Mouse (Mus musculus) MEL (cell line): ENCODE measurements around the gene Pla2g3. TPM values are rescaled to one million over a fixed set of nuclear protein-coding genes. Genes with fewer than 3 reads are reported as not detected.

Experiments used
- DNase-seq: peaks from one replicate; pipeline ENCODE4 v3.0.0; 2011; ENCODE audit warnings: low read depth, low spot score
- H3K27ac ChIP-seq: 2 replicates; pipeline ENCODE4 v1.5.1; 2012; ENCODE audit warnings: low read depth, mild to moderate bottlenecking, control low read depth, low read length, moderate library complexity; ENCODE audit not compliant: control insufficient read depth
- H3K27me3 ChIP-seq, 2 experiments: fragments of 150-350 bp in 1 of 2; sonication (generic) in 1 of 2; 2 replicates each; pipeline ENCODE4 v1.6.1; 2012; ENCODE audit warnings: low read length in 2 of 2, mild to moderate bottlenecking in 2 of 2, improper control_type of control experiment in 1 of 2, moderate library complexity in 1 of 2; ENCODE audit not compliant: insufficient read depth in 2 of 2, control insufficient read depth in 1 of 2
- H3K36me3 ChIP-seq, 2 experiments: 2 replicates each; pipeline ENCODE4 v1.6.1; 2012 to 2014; ENCODE audit warnings: low read length in 2 of 2, improper control_type of control experiment in 1 of 2, inconsistent platforms in 1 of 2, mild to moderate bottlenecking in 1 of 2; ENCODE audit not compliant: insufficient read depth in 2 of 2, control insufficient read depth in 1 of 2
- H3K4me1 ChIP-seq, 2 experiments: fragments of 150-350 bp in 1 of 2; sonication (generic) in 1 of 2; 2 replicates each; pipeline ENCODE4 v1.6.1; 2012; ENCODE audit warnings: low read length in 2 of 2, improper control_type of control experiment in 1 of 2, mild to moderate bottlenecking in 1 of 2; ENCODE audit not compliant: insufficient read depth in 2 of 2, control insufficient read depth in 1 of 2
- H3K4me3 ChIP-seq, 2 experiments: fragments of 150-350 bp in 1 of 2; sonication (generic) in 1 of 2; 2 replicates each; pipeline ENCODE4 v1.5.1; 2012; ENCODE audit warnings: low read depth in 2 of 2, low read length in 2 of 2, mild to moderate bottlenecking in 2 of 2, moderate library complexity in 2 of 2, control low read depth in 1 of 2, improper control_type of control experiment in 1 of 2; ENCODE audit not compliant: control insufficient read depth in 1 of 2, insufficient read depth in 1 of 2
- H3K79me2 ChIP-seq: 2 replicates; pipeline ENCODE4 v1.6.1; 2012; ENCODE audit warnings: mild to moderate bottlenecking, low read length, moderate library complexity; ENCODE audit not compliant: control insufficient read depth, poor library complexity, insufficient read depth
- H3K9ac ChIP-seq: 2 replicates; pipeline ENCODE4 v1.6.1; 2012; ENCODE audit warnings: low read depth, mild to moderate bottlenecking, control low read depth, low read length, moderate library complexity; ENCODE audit not compliant: control insufficient read depth, poor library complexity, severe bottlenecking
- H3K9me3 ChIP-seq: fragments of 150-350 bp; sonication (generic); replicated peaks from 2 replicates; pipeline ENCODE4 v1.6.1; 2012; ENCODE audit warnings: mild to moderate bottlenecking, low read length, improper control_type of control experiment, moderate library complexity; ENCODE audit not compliant: insufficient read depth
- CTCF ChIP-seq, 3 experiments: IDR thresholded peaks in 2 of 3; conservative IDR thresholded peaks in 1 of 3; 2 replicates each; pipeline ENCODE4 v1.5.1; 2011 to 2012; ENCODE audit warnings: low read length in 3 of 3, low read depth in 2 of 3, mild to moderate bottlenecking in 2 of 3, improper control_type of control experiment in 1 of 3, inconsistent platforms in 1 of 3, mixed read lengths in 1 of 3, moderate library complexity in 1 of 3; ENCODE audit not compliant: control insufficient read depth in 1 of 3, insufficient read depth in 1 of 3, poor library complexity in 1 of 3, severe bottlenecking in 1 of 3
- EP300 ChIP-seq, 2 experiments: IDR thresholded peaks; 2 replicates each; pipeline ENCODE4 v1.6.1; 2011; ENCODE audit warnings: improper control_type of control experiment in 2 of 2, low read length in 2 of 2, low read depth in 1 of 2, mild to moderate bottlenecking in 1 of 2
- ETS1 ChIP-seq: IDR thresholded peaks from 2 replicates; pipeline ENCODE4 v1.6.1; 2012; ENCODE audit warnings: low read depth, mild to moderate bottlenecking, inconsistent platforms, low read length, improper control_type of control experiment, moderate library complexity
- GABPA ChIP-seq: IDR thresholded peaks from 2 replicates; pipeline ENCODE4 v1.6.1; 2012; ENCODE audit warnings: low read depth, mild to moderate bottlenecking, inconsistent platforms, low read length, improper control_type of control experiment, moderate library complexity
- GATA1 ChIP-seq: IDR thresholded peaks from 2 replicates; pipeline ENCODE4 v1.6.1; 2011; ENCODE audit warnings: low read depth, low read length, improper control_type of control experiment
- HCFC1 ChIP-seq: IDR thresholded peaks from 2 replicates; pipeline ENCODE4 v1.6.1; 2012; ENCODE audit warnings: low read depth, mild to moderate bottlenecking, inconsistent platforms, low read length, improper control_type of control experiment, moderate library complexity
- MAFK ChIP-seq: IDR thresholded peaks from 2 replicates; pipeline ENCODE4 v1.6.1; 2011; ENCODE audit warnings: low read depth, mild to moderate bottlenecking, low read length, improper control_type of control experiment, borderline replicate concordance
- MXI1 ChIP-seq: IDR thresholded peaks from 2 replicates; pipeline ENCODE4 v1.6.1; 2011; ENCODE audit warnings: mild to moderate bottlenecking, low read depth, low read length, improper control_type of control experiment
- MYB ChIP-seq: IDR thresholded peaks from 2 replicates; pipeline ENCODE4 v1.6.1; 2011; ENCODE audit warnings: mild to moderate bottlenecking, low read depth, low read length, improper control_type of control experiment
- NELFE ChIP-seq: IDR thresholded peaks from 2 replicates; pipeline ENCODE4 v1.6.1; 2011; ENCODE audit warnings: low read depth, low read length, improper control_type of control experiment
- NRF1 ChIP-seq: IDR thresholded peaks from 2 replicates; pipeline ENCODE4 v1.6.1; 2014; ENCODE audit warnings: low read depth, mild to moderate bottlenecking, inconsistent platforms, low read length, improper control_type of control experiment, moderate library complexity; ENCODE audit not compliant: poor library complexity, insufficient read depth, severe bottlenecking
- POLR2A ChIP-seq, 2 experiments: IDR thresholded peaks; 2 replicates each; pipeline ENCODE4 v1.6.1; 2011 to 2012; ENCODE audit warnings: low read length in 2 of 2, mild to moderate bottlenecking in 2 of 2, control low read depth in 1 of 2, improper control_type of control experiment in 1 of 2, low read depth in 1 of 2, moderate library complexity in 1 of 2; ENCODE audit not compliant: control insufficient read depth in 1 of 2, insufficient read depth in 1 of 2, poor library complexity in 1 of 2
- POLR2AphosphoS2 ChIP-seq: IDR thresholded peaks from 2 replicates; pipeline ENCODE4 v1.6.1; 2011; ENCODE audit warnings: low read length, improper control_type of control experiment
- POLR2AphosphoS5 ChIP-seq: IDR thresholded peaks from 2 replicates; pipeline ENCODE4 v1.6.1; 2012; ENCODE audit warnings: low read depth, borderline replicate concordance, mild to moderate bottlenecking, inconsistent platforms, low read length, moderate library complexity, mixed read lengths
- RAD21 ChIP-seq: IDR thresholded peaks from 2 replicates; pipeline ENCODE4 v1.6.1; 2011; ENCODE audit warnings: mild to moderate bottlenecking, low read depth, low read length, improper control_type of control experiment
- RCOR1 ChIP-seq: IDR thresholded peaks from 2 replicates; pipeline ENCODE4 v1.6.1; 2012; ENCODE audit warnings: low read depth, mild to moderate bottlenecking, inconsistent platforms, low read length, improper control_type of control experiment
- SIN3A ChIP-seq: IDR thresholded peaks from 2 replicates; pipeline ENCODE4 v1.6.1; 2012; ENCODE audit warnings: low read length, improper control_type of control experiment, inconsistent platforms
- TBP ChIP-seq: IDR thresholded peaks from 2 replicates; pipeline ENCODE4 v1.8.0; 2011; ENCODE audit warnings: low read depth, low read length, improper control_type of control experiment
- UBTF ChIP-seq: IDR thresholded peaks from 2 replicates; pipeline ENCODE4 v1.6.1; 2012; ENCODE audit warnings: low read depth, mild to moderate bottlenecking, inconsistent platforms, low read length, improper control_type of control experiment, moderate library complexity, borderline replicate concordance; ENCODE audit not compliant: insufficient read depth
- USF2 ChIP-seq, 2 experiments: IDR thresholded peaks; 2 replicates each; pipeline ENCODE4 v1.6.1; 2011 to 2012; ENCODE audit warnings: improper control_type of control experiment in 2 of 2, low read length in 2 of 2, borderline replicate concordance in 1 of 2, inconsistent platforms in 1 of 2, low read depth in 1 of 2, mild to moderate bottlenecking in 1 of 2; ENCODE audit not compliant: insufficient read depth in 1 of 2
- ZC3H11A ChIP-seq: IDR thresholded peaks from 2 replicates; pipeline ENCODE4 v1.6.1; 2012; ENCODE audit warnings: low read depth, mild to moderate bottlenecking, inconsistent platforms, low read length, improper control_type of control experiment
- ZKSCAN1 ChIP-seq: IDR thresholded peaks from 2 replicates; pipeline ENCODE4 v1.6.1; 2012; ENCODE audit warnings: low read depth, mild to moderate bottlenecking, inconsistent platforms, low read length, improper control_type of control experiment, moderate library complexity
- ZMIZ1 ChIP-seq: IDR thresholded peaks from 2 replicates; pipeline ENCODE4 v1.6.1; 2012; ENCODE audit warnings: low read depth, mild to moderate bottlenecking, inconsistent platforms, low read length, improper control_type of control experiment, moderate library complexity
- ZNF384 ChIP-seq: IDR thresholded peaks from 2 replicates; pipeline ENCODE4 v1.6.1; 2012; ENCODE audit warnings: low read depth, mild to moderate bottlenecking, inconsistent platforms, low read length, improper control_type of control experiment
- polyA plus RNA-seq, 2 experiments: library from polyadenylated mRNA; stranded (reverse) in 1 of 2; unstranded in 1 of 2; fragments of >175 nt in 1 of 2; fragments of >200 nt in 1 of 2; gene quantifications; 2 replicates each; pipeline versions ENCODE4 v1.2.1 to v1.2.4; 2012; ENCODE audit warnings: low replicate concordance in 2 of 2, low read depth in 1 of 2; ENCODE audit not compliant: insufficient read length in 2 of 2, insufficient read depth in 1 of 2, missing spikeins in 1 of 2
- total RNA-seq: library from RNA; depleted of rRNA; stranded (reverse); fragments of 300-350 nt; gene quantifications from 2 replicates; pipeline ENCODE4 v1.2.3, GENCODE M21; 2012

Gene Pla2g3
- total and polyA plus RNA-seq, 3 experiments = 0.15 to 0.39 TPM; not detected in 1

DNA sequence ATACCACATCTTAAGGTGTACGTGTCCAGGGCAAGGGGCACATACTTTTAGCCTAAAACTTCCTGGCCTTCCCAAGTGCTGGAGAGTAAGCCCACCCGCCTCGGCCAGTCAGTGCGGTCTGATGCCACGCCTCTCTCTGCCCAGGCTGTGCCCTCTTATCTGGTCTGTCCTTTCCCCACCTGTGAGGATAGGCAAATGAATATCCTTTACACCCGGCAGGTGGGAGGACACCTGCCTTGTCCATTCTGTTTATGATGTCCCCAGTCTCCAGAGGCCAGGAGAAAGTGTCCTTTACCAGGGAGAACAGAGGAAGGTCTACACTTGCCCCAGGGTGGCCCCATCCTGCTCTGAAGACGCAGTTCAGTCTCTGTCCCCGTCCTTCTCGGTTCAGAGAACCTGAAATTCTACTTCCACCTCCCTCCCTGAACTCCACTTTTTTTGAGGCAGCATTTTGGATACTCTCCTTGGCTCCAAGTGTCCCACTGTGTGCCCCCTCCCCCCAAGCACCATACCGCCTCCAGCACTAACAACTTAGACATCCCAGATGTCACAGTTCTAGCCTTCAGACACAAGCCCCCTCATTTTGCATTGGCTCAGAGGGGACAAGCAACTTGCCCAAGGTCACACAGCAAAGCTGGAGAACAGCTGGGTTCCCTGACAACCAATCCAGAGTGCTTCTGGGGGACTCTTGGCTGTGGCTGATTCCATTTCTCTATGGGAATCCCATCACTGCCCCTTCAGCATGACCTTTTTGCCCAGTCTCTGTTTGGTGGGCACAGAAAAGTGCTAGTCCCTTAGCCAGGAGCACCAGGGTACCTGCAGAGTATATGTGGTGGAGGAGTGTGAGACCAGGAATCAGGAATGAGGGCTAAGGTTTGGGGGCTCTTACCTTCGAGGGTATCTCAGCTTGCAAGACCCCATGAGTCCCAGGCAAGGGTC is 15.9 kb downstream of the Pla2g3 start:
- H3K27ac ChIP-seq = no peak overlapping the region
- peaks cover 0 to 5% of the 10 kb centered on the region in 2 experiments; a peak in 2 of 4 replicates for H3K36me3 ChIP-seq
- H3K4me1 ChIP-seq = peaks cover 0 to 17% of the 10 kb centered on the region in 2 experiments; a peak in 2 of 4 replicates
- DNase-seq = peak; percentile 16
- no peaks in the 10 kb centered on the region for H3K9me3 ChIP-seq
- TF ChIP-seq MXI1 (no peak), NRF1 (no peak), ZNF384 (no peak), USF2 (IDR thresholded peaks at IDR 0.05; ENCODE audit: borderline replicate concordance in 1 of 2, insufficient read depth in 1 of 2, low read depth in 1 of 2, low read length in 2 of 2) (no peak), ZKSCAN1 (no peak), NELFE (no peak), RAD21 (no peak), ZMIZ1 (no peak), POLR2AphosphoS5 (no peak), MYB (no peak), SIN3A (no peak), MAFK (no peak), UBTF (no peak), GABPA (no peak), GATA1 (no peak), POLR2AphosphoS2 (no peak), ZC3H11A (no peak)
- H3K79me2 ChIP-seq = no peaks in the 10 kb centered on the region
- H3K9ac ChIP-seq = peak overlapping the region; percentile 26
- H3K27me3 ChIP-seq = no peaks in the 10 kb centered on the region; a peak in 1 of 4 replicates
- peak overlapping the region; percentile 35 to 48; a peak in 3 of 4 replicates for H3K4me3 ChIP-seq

DNA sequence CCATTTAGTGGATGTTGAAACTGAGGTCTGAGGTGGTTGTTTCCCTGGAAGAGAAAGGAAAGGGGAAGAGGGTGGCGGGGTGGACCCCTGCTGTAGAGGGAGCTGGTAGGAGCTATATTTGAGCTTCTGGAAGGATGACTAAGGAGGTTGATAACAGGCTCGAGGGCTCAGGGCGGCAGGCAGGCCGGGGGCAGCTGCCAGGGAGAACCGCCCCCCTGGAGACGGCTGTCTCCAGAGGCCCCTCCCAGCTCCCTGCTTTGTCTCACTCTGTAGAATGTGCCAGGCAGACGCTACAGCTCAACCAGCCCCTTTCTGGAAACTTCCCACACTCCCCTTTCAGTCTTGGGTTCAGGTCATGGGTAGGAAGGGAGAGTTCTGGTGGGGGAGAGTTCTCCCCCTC is 20.1 kb downstream of the Pla2g3 start:
- TF ChIP-seq GATA1 (0 out of 2 replicates have a peak, but pooled peaks have one; percentile 21), TBP (peak; percentile 70), ETS1 (peak; percentile 44; the same call in 1 of the 2 replicates), RCOR1 (0 out of 2 replicates have a peak, but pooled peaks have one; percentile 29), HCFC1 (0 out of 2 replicates have a peak, but pooled peaks have one; percentile 21), POLR2A (IDR thresholded peaks at IDR 0.05; ENCODE audit: control insufficient read depth in 1 of 2, insufficient read depth in 1 of 2, low read depth in 1 of 2, low read length in 2 of 2, poor library complexity in 1 of 2) (no peak), CTCF (IDR thresholded peaks at IDR 0.05 in 2 of 3, conservative IDR thresholded peaks at IDR 0.05 in 1 of 3; ENCODE audit: control insufficient read depth in 1 of 3, insufficient read depth in 1 of 3, low read depth in 2 of 3, low read length in 3 of 3, poor library complexity in 1 of 3, severe bottlenecking in 1 of 3) (no peak), EP300 (IDR thresholded peaks at IDR 0.05; ENCODE audit: low read depth in 1 of 2, low read length in 2 of 2) (peak in 1 of 2 experiments; percentile 30; a peak in 1 of 4 replicates)
- Histone ChIP-seq H3K9me3 (no peaks in the 10 kb centered on the region), H3K4me1 (peaks cover 12 to 32% of the 10 kb centered on the region in 2 experiments), H3K9ac (peak overlapping the region; percentile 32), H3K36me3 (peaks cover 0 to 22% of the 10 kb centered on the region in 2 experiments; a peak in 2 of 4 replicates), H3K4me3 (peak overlapping the region; percentile 6 to 13; a peak in 1 of 4 replicates), H3K27me3 (no peaks in the 10 kb centered on the region; a peak in 1 of 4 replicates), H3K27ac (no peak overlapping the region), H3K79me2 (no peaks in the 10 kb centered on the region)
- DNase-seq = peak; percentile 77
